In the genomic region with DNA sequence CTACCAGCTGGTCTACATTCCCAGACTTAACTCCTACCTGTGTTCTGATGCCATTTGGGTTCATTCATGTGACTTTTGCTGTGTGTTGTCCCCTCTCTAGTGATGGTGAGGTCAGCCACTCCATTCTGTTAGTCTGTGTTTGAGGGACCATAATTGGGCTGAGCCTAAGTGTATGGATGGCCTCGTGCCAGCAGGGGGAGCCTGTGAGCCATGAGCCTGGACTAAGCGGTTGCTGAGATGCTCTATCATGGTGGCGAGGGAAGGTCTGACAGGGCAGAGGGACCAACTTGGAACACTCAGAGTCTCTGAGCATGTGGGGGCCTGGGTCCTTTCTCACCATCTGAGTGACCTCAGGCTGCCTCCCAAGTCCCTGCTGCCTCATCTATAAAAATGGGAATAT, we compare ENCODE assay signal across 8 mouse cellular contexts. TPM values are rescaled to one million over a fixed set of nuclear protein-coding genes. Genes with fewer than 3 reads are reported as not detected.
DNase-seq lines count a peak whose midpoint lies in the region; ATAC-seq and TF ChIP-seq lines count a peak whose summit lies in the region.

No protein-coding gene starts in this region.

- DNase-seq in c-Kit-positive CD71-negative TER-119-negative erythroid progenitor cells, embryonic 14.5 days (ENCODE audit: low read depth): peak; percentile 85
- peak; percentile 80 to 87 for DNase-seq in heart, postnatal 36 days
- peak; percentile 73 to 88 for DNase-seq in layer of hippocampus, adult 18-20 months (ENCODE audit: low spot score in 2 of 2)
- DNase-seq in lung, adult 18-20 months: peak; percentile 71 to 78
- DNase-seq in testis, postnatal 14 days (ENCODE audit: low spot score): peak; percentile 65

- ATAC-seq in forebrain, embryonic 12.5 days (ENCODE audit: low FRiP score): peak; percentile 59
- ATAC-seq in neutrophil, adult 5-6 weeks (ENCODE audit: extremely low read depth, insufficient number of reproducible peaks, low FRiP score, poor library complexity, severe bottlenecking): peak; percentile 82

- TF ChIP-seq CTCF in E14TG2a.4 (conservative IDR thresholded peaks at IDR 0.05; ENCODE audit: low read length): peak; percentile 99

- H3K4me2 ChIP-seq in forebrain, embryonic 12.5 days: no peak overlapping the region

- 0 out of 2 replicates have a peak, but pooled peaks cover 6% of the 10 kb centered on the region for H3K36me3 ChIP-seq in E14TG2a.4 (ENCODE audit: insufficient read depth, low read length)
- H3K36me3 ChIP-seq in forebrain, embryonic 12.5 days (replicated peaks): no peaks in the 10 kb centered on the region

- H3K27ac ChIP-seq in forebrain, embryonic 12.5 days: no peak overlapping the region

- H3K9ac ChIP-seq in forebrain, embryonic 12.5 days: no peak overlapping the region

- intact Hi-C loops in heart, postnatal 36 days (cut with DNase I): no loop called here

- WGBS in forebrain, embryonic 12.5 days: 3% methylated on average over 3 of the region's 3 CpGs

- H3K27me3 ChIP-seq in E14TG2a.4 (ENCODE audit: insufficient read depth, low read length): peaks cover 38% of the 10 kb centered on the region
- H3K27me3 ChIP-seq in forebrain, embryonic 12.5 days: peaks cover 24% of the 10 kb centered on the region

- H3K4me3 ChIP-seq in E14TG2a.4 (replicated peaks; ENCODE audit: low read length): no peak overlapping the region
- H3K4me3 ChIP-seq in forebrain, embryonic 12.5 days (replicated peaks): no peak overlapping the region

- peaks cover 64% of the 10 kb centered on the region for H3K4me1 ChIP-seq in E14TG2a.4 (replicated peaks; ENCODE audit: low read depth, low read length)
- peaks cover 38% of the 10 kb centered on the region for H3K4me1 ChIP-seq in forebrain, embryonic 12.5 days

- H3K9me3 ChIP-seq in E14TG2a.4 (ENCODE audit: low read length): no peaks in the 10 kb centered on the region
- H3K9me3 ChIP-seq in forebrain, embryonic 12.5 days: no peaks in the 10 kb centered on the region

RNA-seq across cellular contexts. Expression of a gene that starts 8.0 kb away (rescaled TPM):
- 4.4 and 5.3 TPM in 2 replicates for polyA plus RNA-seq in forebrain, embryonic 12.5 days (2016; fragmentation: Nextera tagmentation; extraction: Ambion mirVana)
- total RNA-seq in heart, postnatal 36 days (2021): 100 to 1,000 TPM; 272 to 280 TPM
- 10 to 100 TPM; 22.9 to 23.7 TPM for total RNA-seq in layer of hippocampus, adult 18-20 months (2021)
- 1.2 and 3.7 TPM in 2 replicates for total RNA-seq in neutrophil, adult 5-6 weeks (2017)

RNA-seq across cellular contexts. Expression of a gene that starts 24.8 kb away (rescaled TPM):
- polyA plus RNA-seq in forebrain, embryonic 12.5 days (2016; fragmentation: Nextera tagmentation; extraction: Ambion mirVana): 324 and 357 TPM in 2 replicates
- total RNA-seq in heart, postnatal 36 days (2021): 100 to 1,000 TPM in 1 of 2 experiments, 10 to 100 TPM in 1; 98.7 to 126 TPM
- 100 to 1,000 TPM; 218 to 230 TPM for total RNA-seq in layer of hippocampus, adult 18-20 months (2021)
- total RNA-seq in neutrophil, adult 5-6 weeks (2017): 73.9 and 81.6 TPM in 2 replicates

RNA-seq across cellular contexts. Expression of a gene that starts 41.0 kb away (rescaled TPM):
- 7.3 and 8.0 TPM in 2 replicates for polyA plus RNA-seq in forebrain, embryonic 12.5 days (2016; fragmentation: Nextera tagmentation; extraction: Ambion mirVana)
- total RNA-seq in heart, postnatal 36 days (2021): under 1 TPM; 0.84 to 1.00 TPM
- 10 to 100 TPM; 21.6 to 22.0 TPM for total RNA-seq in layer of hippocampus, adult 18-20 months (2021)
- 0.12 TPM in 1 of 2 replicates, not detected in the other for total RNA-seq in neutrophil, adult 5-6 weeks (2017)

RNA-seq across cellular contexts. Expression of a gene that starts 45.3 kb away (rescaled TPM):
- polyA plus RNA-seq in forebrain, embryonic 12.5 days (2016; fragmentation: Nextera tagmentation; extraction: Ambion mirVana): 4.7 and 5.1 TPM in 2 replicates
- total RNA-seq in heart, postnatal 36 days (2021): 1 to 10 TPM; 4.2 to 5.9 TPM
- 1 to 10 TPM; 4.2 to 5.1 TPM for total RNA-seq in layer of hippocampus, adult 18-20 months (2021)
- total RNA-seq in neutrophil, adult 5-6 weeks (2017): 211 and 225 TPM in 2 replicates

Comparison
In these comparisons a context has a peak if more than half of its experiments do, and no peak if none do; other contexts are left out.
1. RNA of a gene that starts 8.0 kb away (total RNA-seq): 272 to 280 TPM in heart, postnatal 36 days; 22.9 to 23.7 TPM in layer of hippocampus, adult 18-20 months and 1.2 to 3.7 TPM in neutrophil, adult 5-6 weeks; every median in the first group is over 10 times any median in the second.
2. RNA of a gene that starts 41.0 kb away (total RNA-seq): 21.6 to 22.0 TPM in layer of hippocampus, adult 18-20 months; 0.84 to 1.00 TPM in heart, postnatal 36 days and 0.12 TPM in neutrophil, adult 5-6 weeks; every median in the first group is over 10 times any median in the second.
3. Peak in every context shown above with its lines, with median percentiles within 50 percentile points of each other: DNase-seq.